Mouse (Mus musculus) kidney, adult 2 months (tissue): Measurements from ENCODE around the gene Ptprd.

Source experiments
- CTCF ChIP-seq: fragments of 200-500 bp; conservative IDR thresholded peaks from 2 replicates; pipeline ENCODE4 v1.5.1; 2011; ENCODE audit warnings: low read depth, mild to moderate bottlenecking, control low read depth, low read length, moderate library complexity, mixed read lengths; ENCODE audit not compliant: insufficient read depth, insufficient read length
- POLR2A ChIP-seq: fragments of 200-500 bp; IDR thresholded peaks from one replicate; pipeline ENCODE4 v1.6.1; 2011; ENCODE audit warnings: low read depth, low read length, control low read depth

DNA sequence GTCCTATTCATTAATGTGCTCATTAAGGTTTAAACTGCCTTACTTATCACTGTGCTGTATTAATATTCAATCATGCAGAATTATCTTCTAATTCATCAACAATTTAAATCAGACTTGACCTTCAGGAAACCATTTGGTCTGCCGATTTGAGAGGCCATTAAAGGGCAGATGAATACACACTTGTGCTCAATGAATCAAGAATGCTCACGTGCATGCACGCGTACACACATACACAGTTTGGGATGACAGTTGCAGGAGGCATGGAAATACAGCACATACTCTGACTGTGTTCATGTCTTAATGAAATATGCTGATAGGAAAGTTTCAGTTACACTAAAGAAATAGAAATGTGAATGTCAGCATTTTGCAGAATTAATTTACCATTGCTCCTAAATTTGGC is 2066.8 kb downstream of the Ptprd start:
- TF ChIP-seq CTCF, result no peak
- no peak for TF ChIP-seq POLR2A
